Mouse (Mus musculus) heart, adult 2 months (tissue): Measurements from ENCODE around the gene Bmt2. TPM values are rescaled to one million over a fixed set of nuclear protein-coding genes. Genes with fewer than 3 reads are reported as not detected.

ENCODE experiments used
- DNase-seq, 2 experiments: peaks; one replicate each; pipeline ENCODE4 v3.0.0; 2021
- H3K27ac ChIP-seq: fragments of 200-600 bp; 2 replicates; pipeline ENCODE4 v1.8.1; 2022
- H3K27me3 ChIP-seq: fragments of 200-500 bp; 2 replicates; pipeline ENCODE4 v1.6.1; 2012; ENCODE audit warnings: mild to moderate bottlenecking, low read length, inconsistent platforms, mixed read lengths; ENCODE audit not compliant: control insufficient read depth, insufficient read depth
- H3K36me3 ChIP-seq: fragments of 200-500 bp; 2 replicates; pipeline ENCODE4 v1.6.1; 2012; ENCODE audit warnings: low read length, inconsistent platforms; ENCODE audit not compliant: control insufficient read depth, insufficient read depth
- H3K4me1 ChIP-seq: fragments of 200-500 bp; 2 replicates; pipeline ENCODE4 v1.6.1; 2011; ENCODE audit warnings: low read length; ENCODE audit not compliant: control insufficient read depth, insufficient read depth
- H3K4me3 ChIP-seq: fragments of 200-600 bp; 2 replicates; pipeline ENCODE4 v1.8.1; 2022
- H3K79me2 ChIP-seq: fragments of 200-500 bp; replicated peaks from 2 replicates; pipeline ENCODE4 v1.6.1; 2012; ENCODE audit warnings: mild to moderate bottlenecking, inconsistent platforms, low read length, moderate library complexity, mixed read lengths; ENCODE audit not compliant: control insufficient read depth, insufficient read depth
- H3K9ac ChIP-seq: fragments of 200-500 bp; 2 replicates; pipeline ENCODE4 v1.6.1; 2012; ENCODE audit warnings: low read depth, mild to moderate bottlenecking, control low read depth, inconsistent platforms, low read length, mixed read lengths
- CTCF ChIP-seq: fragments of 200-600 bp; IDR thresholded peaks from 2 replicates; pipeline ENCODE4 v1.8.1; 2022; ENCODE audit warnings: antibody characterized with exemption, mild to moderate bottlenecking, moderate library complexity
- EP300 ChIP-seq: fragments of 200-500 bp; IDR thresholded peaks from 2 replicates; pipeline ENCODE4 v1.6.1; 2011; ENCODE audit warnings: low read depth, low read length, control low read depth; ENCODE audit not compliant: insufficient read depth
- POLR2A ChIP-seq: fragments of 200-500 bp; IDR thresholded peaks from 2 replicates; pipeline ENCODE4 v1.6.1; 2011; ENCODE audit warnings: mild to moderate bottlenecking, low read depth, low read length, control low read depth; ENCODE audit not compliant: insufficient read depth
- WGBS: fragments of 180-500 bp; shearing (Covaris S2); methylation state at CpG from one replicate; pipeline ENCODE4 v1.1.7; 2018; 5-methylcytosine and 5-hydroxymethylcytosine counted together
- intact Hi-C: fragments of 180-260 bp; cut with DNase I; formaldehyde crosslinking; loops from one replicate; pipeline ENCODE4 v1.15.1; 2025
- polyA plus RNA-seq: library from polyadenylated mRNA; depleted of rRNA; stranded (reverse); fragments of >200 nt; gene quantifications from 2 replicates; pipeline ENCODE4 v1.2.3, GENCODE M21; 2012
- total RNA-seq, 2 experiments: library from RNA; stranded (reverse); gene quantifications; 2 replicates each; pipeline ENCODE4 v1.2.3; 2021

Bmt2 gene
- total and polyA plus RNA-seq, 3 experiments = 2.3 to 11.5 (median 9.0) TPM

DNA sequence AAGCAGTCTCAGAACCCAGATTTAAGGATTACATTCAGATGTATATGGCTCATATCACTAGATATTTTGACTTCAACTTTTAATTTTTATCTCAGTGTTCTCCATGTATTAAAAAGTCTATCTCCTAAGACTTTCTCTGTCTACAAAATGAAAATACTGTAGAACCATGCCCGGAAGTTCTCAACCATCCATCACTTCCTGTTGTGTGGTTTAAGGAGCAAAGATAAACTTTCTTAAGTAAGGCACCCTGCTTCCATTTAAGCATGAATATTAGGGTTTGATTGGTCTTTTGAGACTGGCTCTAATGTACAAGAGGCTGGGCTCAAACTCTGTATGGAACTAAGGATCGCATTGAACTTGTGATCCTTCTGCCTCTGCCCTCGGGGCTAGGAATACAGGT is 63.2 kb downstream of the Bmt2 start:
- TF ChIP-seq CTCF (no peak), POLR2A (no peak), EP300 (no peak)
- 86% methylated on average over 3 of the region's 3 CpGs for WGBS
- Histone ChIP-seq H3K36me3 (no peaks in the 10 kb centered on the region), H3K9ac (no peak overlapping the region), H3K4me3 (no peak overlapping the region), H3K27me3 (no peaks in the 10 kb centered on the region), H3K27ac (no peak overlapping the region), H3K4me1 (no peaks in the 10 kb centered on the region), H3K79me2 (no peaks in the 10 kb centered on the region)
- no peak for DNase-seq
- intact Hi-C loops = no loop called here

DNA sequence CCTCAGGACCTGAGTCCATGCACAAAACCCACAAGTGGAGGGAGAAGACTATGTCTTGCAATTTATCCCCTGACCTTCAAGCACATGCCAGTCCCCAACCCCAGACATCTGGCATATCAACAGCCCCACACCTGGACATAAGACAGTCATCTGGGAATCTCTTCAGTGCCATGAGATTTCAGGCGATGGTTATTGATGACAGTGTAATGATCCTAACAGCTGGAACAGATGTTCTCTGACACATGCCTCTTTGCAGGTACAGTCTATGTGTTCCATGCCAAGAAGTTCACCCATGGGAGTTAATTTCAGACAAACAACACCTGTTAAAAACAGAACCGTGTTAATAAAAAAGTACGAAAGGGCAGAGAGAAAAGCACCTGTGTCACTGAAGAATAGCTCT is 64.1 kb downstream of the Bmt2 start:
- Histone ChIP-seq H3K9ac (no peak overlapping the region), H3K27me3 (no peaks in the 10 kb centered on the region), H3K27ac (no peak overlapping the region), H3K36me3 (no peaks in the 10 kb centered on the region), H3K4me3 (no peak overlapping the region), H3K79me2 (no peaks in the 10 kb centered on the region), H3K4me1 (no peaks in the 10 kb centered on the region)
- TF ChIP-seq POLR2A (no peak), EP300 (no peak), CTCF (no peak)
- intact Hi-C loops = no loop called here
- WGBS = 49% methylated on average over 3 of the region's 3 CpGs
- DNase-seq = no peak

DNA sequence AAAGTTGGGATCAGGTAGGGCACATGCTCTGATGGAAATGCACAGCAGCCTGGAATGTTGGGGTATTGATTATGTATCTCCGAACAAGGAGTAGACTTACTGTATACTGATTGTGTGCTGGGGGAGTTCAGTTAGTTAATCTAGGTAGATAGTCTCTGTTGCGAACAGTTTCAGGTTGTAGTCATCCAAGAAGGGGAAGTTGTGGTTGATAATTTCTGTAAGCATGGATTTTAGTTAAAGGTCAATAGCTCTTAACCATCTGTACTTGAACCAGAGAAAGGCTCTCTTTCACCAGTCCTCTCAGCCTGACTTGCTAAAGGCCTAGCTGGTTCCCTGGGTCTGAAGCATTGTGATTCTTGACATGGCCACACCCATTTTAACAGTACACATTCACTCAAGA is 66.9 kb downstream of the Bmt2 start:
- no peak overlapping the region for H3K27ac ChIP-seq
- H3K9ac ChIP-seq = no peak overlapping the region
- no peak overlapping the region for H3K4me3 ChIP-seq
- 86% methylated on average over 2 of the region's 2 CpGs for WGBS
- no peaks in the 10 kb centered on the region; the same call in 1 of the 2 replicates for H3K79me2 ChIP-seq
- DNase-seq = no peak
- intact Hi-C loops = no loop called here
- H3K27me3 ChIP-seq = no peaks in the 10 kb centered on the region
- peaks cover 7% of the 10 kb centered on the region for H3K36me3 ChIP-seq
- TF ChIP-seq EP300 = no peak
- TF ChIP-seq POLR2A = no peak
- no peak for TF ChIP-seq CTCF
- no peaks in the 10 kb centered on the region for H3K4me1 ChIP-seq

DNA sequence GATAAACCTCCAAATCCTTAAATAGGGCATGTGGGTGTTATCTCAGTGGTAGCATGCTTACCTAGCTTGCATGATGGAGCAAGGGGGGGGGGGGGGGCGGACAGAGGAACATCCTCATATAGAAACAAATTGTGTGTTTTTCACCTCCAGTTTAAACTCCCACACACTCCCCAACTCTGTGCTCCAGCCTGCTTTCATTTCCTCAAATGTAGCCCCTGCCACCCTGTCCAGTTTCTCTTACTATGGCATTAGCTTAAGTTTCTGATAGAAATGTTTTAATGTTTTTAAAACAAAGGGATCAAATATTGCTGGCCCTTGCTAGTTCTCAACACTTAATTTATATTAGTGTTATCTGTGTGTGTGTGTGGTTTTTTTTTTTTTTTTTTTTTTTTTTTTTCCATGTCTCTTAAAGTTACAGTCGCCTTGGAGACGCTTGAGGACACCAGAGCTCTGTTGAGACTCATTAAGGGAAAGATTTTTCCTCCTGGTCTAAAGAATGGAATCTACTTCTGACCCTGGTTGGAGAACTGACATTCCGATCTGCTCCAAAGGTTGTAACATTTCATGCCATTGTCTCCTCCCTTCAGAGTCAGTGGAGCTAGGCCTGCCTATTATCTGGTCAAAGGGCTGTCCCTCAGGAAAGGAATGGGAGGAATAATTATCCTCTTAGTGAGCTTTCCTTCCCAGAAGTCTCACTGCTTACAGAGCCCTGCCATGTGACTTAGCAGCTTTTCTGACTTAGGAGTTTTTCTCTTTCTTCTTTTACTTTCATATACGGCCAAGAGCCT is 68.2 kb downstream of the Bmt2 start:
- Histone ChIP-seq H3K27ac (no peak overlapping the region), H3K4me1 (no peaks in the 10 kb centered on the region), H3K9ac (no peak overlapping the region), H3K27me3 (no peaks in the 10 kb centered on the region), H3K4me3 (no peak overlapping the region), H3K79me2 (no peaks in the 10 kb centered on the region; the same call in 1 of the 2 replicates), H3K36me3 (peaks cover 11% of the 10 kb centered on the region)
- no peak for DNase-seq
- intact Hi-C loops = no loop called here
- 85% methylated on average over 5 of the region's 5 CpGs for WGBS
- TF ChIP-seq CTCF (no peak), POLR2A (no peak), EP300 (no peak)

DNA sequence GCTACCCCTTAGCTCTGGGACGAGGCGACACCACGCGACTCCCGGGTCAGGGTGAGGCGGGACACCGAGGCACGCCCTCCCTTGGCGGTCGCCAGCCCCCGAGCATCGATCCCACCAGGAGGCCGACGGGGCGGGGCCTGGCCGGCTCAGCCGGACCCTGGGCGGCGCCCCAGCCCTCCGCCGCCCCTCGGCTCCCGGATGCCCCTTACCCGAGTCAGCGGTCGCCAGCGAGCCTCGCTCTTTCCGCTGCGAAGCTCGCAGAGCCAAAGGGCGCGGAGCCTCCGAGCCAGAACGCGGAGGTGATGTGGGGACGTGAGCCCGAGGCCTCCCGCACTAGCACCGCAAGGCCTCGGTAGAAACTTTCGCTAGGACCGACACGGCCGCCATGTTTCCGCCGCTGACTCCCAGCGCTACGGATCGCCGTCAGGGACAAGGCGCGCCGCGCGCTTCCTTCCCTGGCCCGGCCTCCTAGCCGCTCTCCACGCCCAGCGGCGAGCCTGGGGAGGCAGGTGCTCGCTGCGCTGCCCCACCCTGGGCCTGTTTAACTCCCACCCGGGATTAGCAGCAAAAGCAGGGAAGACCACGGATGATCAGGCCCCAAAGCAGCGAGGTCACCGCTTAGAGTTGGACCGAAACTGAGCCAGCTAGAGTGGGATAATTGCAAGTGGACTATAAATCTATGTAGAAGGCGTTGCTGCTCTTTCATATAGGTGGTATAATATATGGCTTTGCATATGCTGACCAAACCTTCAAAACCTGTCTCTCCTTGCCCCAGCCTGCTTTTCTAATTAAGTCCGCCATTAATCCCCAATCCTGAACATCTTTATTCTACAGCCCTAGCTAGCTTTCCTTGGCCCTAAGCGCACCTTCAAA is 69.9 kb downstream of the Bmt2 start, which contains the start of gene Tmem168:
Tmem168 (minus strand) TSS at position 480 of the 873 bp plus-strand sequence.
- Histone ChIP-seq H3K4me3 (peak within 1 kb of the TSS; percentile 97), H3K79me2 (no peaks in the 10 kb centered on the region; the same call in 1 of the 2 replicates), H3K4me1 (no peaks in the 10 kb centered on the region), H3K27me3 (no peaks in the 10 kb centered on the region), H3K9ac (peak within 1 kb of the TSS; percentile 87), H3K27ac (peak within 1 kb of the TSS; percentile 97), H3K36me3 (peaks cover 14% of the 10 kb centered on the region)
- DNase-seq = peak; percentile 95 to 97
- 3% methylated on average over 65 of the region's 71 CpGs for WGBS
- peak; percentile 84 for TF ChIP-seq POLR2A
- peak; percentile 13; the same call in 1 of the 2 replicates for TF ChIP-seq CTCF
- TF ChIP-seq EP300 = no peak; the same call in 1 of the 2 replicates
- intact Hi-C loops = loop anchor here (1.0 to 2.0 kb wide), 2 partner anchors 69 to 263 kb away; partner anchors contain the start of genes 2610001J05Rik and Bmt2
